Mouse (Mus musculus): ENCODE results near the gene Ino80d.

DNA sequence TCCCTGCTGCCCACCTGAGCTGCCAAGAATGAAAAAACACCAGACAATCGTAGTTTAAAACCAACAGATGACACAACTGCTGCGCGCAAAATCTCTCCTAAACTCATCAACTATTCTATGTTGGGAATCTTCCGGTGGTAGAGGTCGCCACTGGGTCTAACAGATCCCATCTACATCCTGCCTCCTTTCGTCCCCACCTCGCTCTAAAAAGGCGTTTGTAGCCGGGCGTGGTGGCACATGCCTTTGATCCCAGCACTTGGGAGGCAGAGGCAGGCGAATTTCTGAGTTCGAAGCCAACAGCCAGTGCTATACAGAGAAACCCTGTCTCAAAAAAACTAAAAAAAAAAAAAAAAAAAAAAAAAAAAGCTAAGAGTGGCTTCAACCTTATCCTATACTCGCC is 25.8 kb upstream of the Ino80d start:
- no peak for TF ChIP-seq GATA1 (IDR thresholded peaks at IDR 0.05; ENCODE audit: low read length)
- TF ChIP-seq TAL1 (IDR thresholded peaks at IDR 0.05; ENCODE audit: low read length) = no peak

Data from erythroblast, embryonic 14.5 days (primary cell).